Mouse (Mus musculus) macrophage (primary cell): ENCODE results near the gene Ptprn2. TPM values are rescaled to one million over a fixed set of nuclear protein-coding genes. Genes with fewer than 3 reads are reported as not detected.

ENCODE experiments used
- H3K27ac ChIP-seq: fragments of 350-480 bp; formaldehyde crosslinking; 2 replicates; pipeline ENCODE4 v1.9.0; 2021
- H3K36me3 ChIP-seq: fragments of 350-480 bp; formaldehyde crosslinking; 2 replicates; pipeline ENCODE4 v1.9.0; 2021; ENCODE audit errors: inconsistent target
- H3K4me3 ChIP-seq: fragments of 350-480 bp; formaldehyde crosslinking; 2 replicates; pipeline ENCODE4 v1.9.0; 2021; ENCODE audit errors: inconsistent target
- H3K79me2 ChIP-seq: fragments of 350-480 bp; formaldehyde crosslinking; 2 replicates; pipeline ENCODE4 v1.9.0; 2021; ENCODE audit errors: inconsistent target
- WGBS: methylation state at CpG from one replicate; pipeline ENCODE4 v1.1.7; 2026; ENCODE audit warnings: inconsistent platforms; ENCODE audit not compliant: missing documents; 5-methylcytosine and 5-hydroxymethylcytosine counted together
- polyA plus RNA-seq: library from polyadenylated mRNA; stranded (reverse); fragments of 250-400 nt; gene quantifications from 3 replicates; pipeline ENCODE4 v1.2.4, GENCODE M21; 2018; ENCODE audit warnings: inconsistent platforms
- total RNA-seq, 78 experiments: library from RNA; depleted of rRNA; stranded (reverse); fragments of 250-400 nt; gene quantifications; 1 replicate in 9 of 78; 2 replicates in 24 of 78; 3 replicates in 43 of 78; 4 replicates in 2 of 78; pipeline ENCODE4 v1.2.4; 2018; ENCODE audit warnings: inconsistent platforms in 56 of 78

Ptprn2 gene
- under 1 TPM in 5 of 26 experiments, not detected in 21; 0.16 to 0.57 (median 0.41) TPM for total RNA-seq (2018; cell fraction: chromatin; rRNA removed)
- total RNA-seq (2018; cell fraction: cytosol; rRNA removed), result under 1 TPM in 10 of 26 experiments, not detected in 16; 0.03 to 0.18 (median 0.08) TPM
- total RNA-seq (2018; cell fraction: nucleus; rRNA removed), result under 1 TPM in 4 of 26 experiments, not detected in 22; 0.16 to 0.44 (median 0.26) TPM
- polyA plus RNA-seq, result 0.06 TPM in 1 of 3 replicates, not detected in the others

- WGBS, result 3% methylated on average over 64 of the region's 86 CpGs
- peak within 1 kb of the TSS; percentile 5; the same call in 1 of the 2 replicates for H3K4me3 ChIP-seq
- no peaks in the 10 kb centered on the region for H3K36me3 ChIP-seq
- no peaks in the 10 kb centered on the region for H3K79me2 ChIP-seq
- H3K27ac ChIP-seq, result no peak within 1 kb of the TSS
Observed at GRCm38 (mm10) chr12:116485591-116486403, at the start of gene Ptprn2. Gene Ptprn2, plus strand, starts transcription at chr12:116485720.

- Histone ChIP-seq H3K79me2 (no peaks in the 10 kb centered on the region), H3K36me3 (no peaks in the 10 kb centered on the region; the same call in 1 of the 2 replicates), H3K4me3 (no peak overlapping the region), H3K27ac (peak overlapping the region; percentile 78)
- WGBS, result 24% methylated on average over 3 of the region's 3 CpGs
Observed at GRCm38 (mm10) chr12:116436125-116436524, 49.4 kb upstream of the Ptprn2 start.

- WGBS, result 95% methylated on average over 5 of the region's 5 CpGs
- peaks cover 8% of the 10 kb centered on the region; the same call in 1 of the 2 replicates for H3K79me2 ChIP-seq
- no peak overlapping the region for H3K27ac ChIP-seq
- H3K36me3 ChIP-seq, result no peaks in the 10 kb centered on the region; the same call in 1 of the 2 replicates
- no peak overlapping the region for H3K4me3 ChIP-seq
Observed at GRCm38 (mm10) chr12:116438591-116438990, 46.9 kb upstream of the Ptprn2 start.

GRCm38 (mm10) chr12:116442184-116442583, 43.3 kb upstream of the Ptprn2 start:
- peaks cover 21% of the 10 kb centered on the region; the same call in 1 of the 2 replicates for H3K36me3 ChIP-seq
- peaks cover 44% of the 10 kb centered on the region; the same call in 1 of the 2 replicates for H3K79me2 ChIP-seq
- no peak overlapping the region for H3K4me3 ChIP-seq
- H3K27ac ChIP-seq, result peak overlapping the region; percentile 83
- WGBS, result 98% methylated on average over 3 of the region's 3 CpGs

GRCm38 (mm10) chr12:116449536-116449935, 36.0 kb upstream of the Ptprn2 start:
- no peak overlapping the region for H3K27ac ChIP-seq
- H3K79me2 ChIP-seq, result peaks cover 67% of the 10 kb centered on the region; the same call in 1 of the 2 replicates
- H3K4me3 ChIP-seq, result no peak overlapping the region
- peaks cover 83% of the 10 kb centered on the region for H3K36me3 ChIP-seq
- WGBS, result 82% methylated on average over 2 of the region's 2 CpGs

GRCm38 (mm10) chr12:116460379-116461065, 25.0 kb upstream of the Ptprn2 start:
- peaks cover 36% of the 10 kb centered on the region; the same call in 1 of the 2 replicates for H3K79me2 ChIP-seq
- no peak overlapping the region for H3K4me3 ChIP-seq
- H3K27ac ChIP-seq, result no peak overlapping the region
- 70% methylated on average over 6 of the region's 6 CpGs for WGBS
- H3K36me3 ChIP-seq, result peaks cover 61% of the 10 kb centered on the region

- H3K36me3 ChIP-seq, result peaks cover 44% of the 10 kb centered on the region
- H3K4me3 ChIP-seq, result no peak overlapping the region
- no peak overlapping the region for H3K27ac ChIP-seq
- no peaks in the 10 kb centered on the region for H3K79me2 ChIP-seq
- WGBS, result 57% methylated on average over 5 of the region's 5 CpGs
Observed at GRCm38 (mm10) chr12:116467030-116467429, 18.5 kb upstream of the Ptprn2 start.

- no peak overlapping the region for H3K27ac ChIP-seq
- no peaks in the 10 kb centered on the region for H3K79me2 ChIP-seq
- 100% methylated on average over 1 of the region's 1 CpGs for WGBS
- H3K36me3 ChIP-seq, result peaks cover 31% of the 10 kb centered on the region
- H3K4me3 ChIP-seq, result no peak overlapping the region
Observed at GRCm38 (mm10) chr12:116468348-116468747, 17.2 kb upstream of the Ptprn2 start.

GRCm38 (mm10) chr12:116469096-116469495, 16.4 kb upstream of the Ptprn2 start:
- Histone ChIP-seq H3K79me2 (no peaks in the 10 kb centered on the region), H3K36me3 (peaks cover 24% of the 10 kb centered on the region), H3K4me3 (no peak overlapping the region), H3K27ac (no peak overlapping the region)
- WGBS, result 85% methylated on average over 3 of the region's 3 CpGs

- 74% methylated on average over 2 of the region's 2 CpGs for WGBS
- Histone ChIP-seq H3K36me3 (no peaks in the 10 kb centered on the region), H3K79me2 (no peaks in the 10 kb centered on the region), H3K27ac (no peak overlapping the region), H3K4me3 (no peak overlapping the region)
Observed at GRCm38 (mm10) chr12:116473264-116473663, 12.3 kb upstream of the Ptprn2 start.

GRCm38 (mm10) chr12:116473761-116474160, 11.8 kb upstream of the Ptprn2 start:
- Histone ChIP-seq H3K4me3 (no peak overlapping the region), H3K27ac (no peak overlapping the region), H3K79me2 (no peaks in the 10 kb centered on the region), H3K36me3 (no peaks in the 10 kb centered on the region)

- Histone ChIP-seq H3K27ac (no peak overlapping the region), H3K4me3 (no peak overlapping the region), H3K36me3 (no peaks in the 10 kb centered on the region), H3K79me2 (no peaks in the 10 kb centered on the region)
- WGBS, result 100% methylated on average over 3 of the region's 3 CpGs
Observed at GRCm38 (mm10) chr12:116474676-116475075, 10.8 kb upstream of the Ptprn2 start.

- no peak overlapping the region for H3K4me3 ChIP-seq
Observed at GRCm38 (mm10) chr12:116478771-116479170, 6.7 kb upstream of the Ptprn2 start.

GRCm38 (mm10) chr12:116481921-116482320, 3.6 kb upstream of the Ptprn2 start:
- Histone ChIP-seq H3K79me2 (no peaks in the 10 kb centered on the region), H3K4me3 (no peak overlapping the region), H3K36me3 (no peaks in the 10 kb centered on the region), H3K27ac (no peak overlapping the region)
- no CpG with 5 or more reads among the region's 1 CpGs for WGBS

More at GRCm38 (mm10) chr12:116478771-116479170, 6.7 kb upstream of the Ptprn2 start:
- 80% methylated on average over 1 of the region's 1 CpGs for WGBS
- no peaks in the 10 kb centered on the region for H3K36me3 ChIP-seq
- H3K27ac ChIP-seq, result no peak overlapping the region
- H3K79me2 ChIP-seq, result no peaks in the 10 kb centered on the region
